Mouse (Mus musculus): ENCODE measurements around the gene Ndufs3. TPM values are rescaled to one million over a fixed set of nuclear protein-coding genes. Genes with fewer than 3 reads are reported as not detected.

Ndufs3 gene
- total and polyA plus RNA-seq, 3 experiments = 133 to 185 (median 182) TPM

- H3K4me2 ChIP-seq (ENCODE audit: insufficient read depth, low read depth, poor library complexity, severe bottlenecking) = no peak overlapping the region
- in situ Hi-C loops (cut with MboI; ENCODE audit: low pct_ligation_motif_present, low pct_unique_long_range_greater_than_20kb, low sequenced_read_pairs) = no loop called here
- no peak for TF ChIP-seq MYC (IDR thresholded peaks at IDR 0.05; ENCODE audit: low read depth, low read length)
- TF ChIP-seq RAD21 (IDR thresholded peaks at IDR 0.05; ENCODE audit: low read depth, low read length) = no peak
- DNase-seq (ENCODE audit: extremely low read depth) = no peak
- H3K36me3 ChIP-seq (replicated peaks in 1 of 2; ENCODE audit: control insufficient read depth in 1 of 2, insufficient read depth in 1 of 2, low read length in 1 of 2) = peaks cover 49 to 85% of the 10 kb centered on the region in 2 experiments
- no peaks in the 10 kb centered on the region for H3K9me3 ChIP-seq (replicated peaks; ENCODE audit: low read length)
- no peak overlapping the region for H3K4me3 ChIP-seq (replicated peaks in 1 of 3; ENCODE audit: low read depth in 2 of 3, low read length in 2 of 3, poor library complexity in 1 of 3)
- no peak overlapping the region for H3K27ac ChIP-seq (ENCODE audit: insufficient read depth, low read depth)
- no peaks in the 10 kb centered on the region for H3K27me3 ChIP-seq (replicated peaks)
- no peak overlapping the region for H3K9ac ChIP-seq (ENCODE audit: insufficient read depth, low read depth)
- dilution Hi-C loops (cut with MboI; ENCODE audit: extremely low pct_ligation_motif_present, extremely low pct_unique_long_range_greater_than_20kb, low sequenced_read_pairs) = no loop called here
- peaks cover 3 to 31% of the 10 kb centered on the region in 2 experiments for H3K4me1 ChIP-seq (ENCODE audit: control insufficient read depth in 1 of 2, insufficient read depth in 2 of 2)
- peaks cover 22% of the 10 kb centered on the region for H3K79me2 ChIP-seq (replicated peaks; ENCODE audit: control insufficient read depth, extremely low read depth, insufficient read depth, poor library complexity, severe bottlenecking)
Measured at GRCm38 (mm10) chr2:90910861-90911260, 6.2 kb upstream of the Ndufs3 start.

GRCm38 (mm10) chr2:90906721-90907120, 2.1 kb upstream of the Ndufs3 start:
- peaks cover 9 to 40% of the 10 kb centered on the region in 2 experiments for H3K4me1 ChIP-seq (ENCODE audit: control insufficient read depth in 1 of 2, insufficient read depth in 2 of 2)
- no peak for DNase-seq (ENCODE audit: extremely low read depth)
- no peak for TF ChIP-seq ZNF384 (IDR thresholded peaks at IDR 0.05; ENCODE audit: low read depth, low read length)
- no peak for TF ChIP-seq ZMIZ1 (IDR thresholded peaks at IDR 0.05; ENCODE audit: low read depth, low read length)
- no peak for TF ChIP-seq MAFK (IDR thresholded peaks at IDR 0.05; ENCODE audit: insufficient replicate concordance, low read length)
- no peak for TF ChIP-seq USF2 (conservative IDR thresholded peaks at IDR 0.05; ENCODE audit: low read depth, low read length)
- TF ChIP-seq MXI1 (IDR thresholded peaks at IDR 0.05; ENCODE audit: low read depth, low read length) = no peak
- no peak for TF ChIP-seq RAD21 (IDR thresholded peaks at IDR 0.05; ENCODE audit: low read depth, low read length)
- TF ChIP-seq UBTF (IDR thresholded peaks at IDR 0.05; ENCODE audit: low read depth, low read length) = no peak
- TF ChIP-seq MAX (IDR thresholded peaks at IDR 0.05; ENCODE audit: low read length) = no peak
- TF ChIP-seq POLR2A (IDR thresholded peaks at IDR 0.05; ENCODE audit: low read depth, low read length) = no peak
- TF ChIP-seq MEF2A (IDR thresholded peaks at IDR 0.05; ENCODE audit: borderline replicate concordance, low read depth, low read length) = no peak
- TF ChIP-seq MYC (IDR thresholded peaks at IDR 0.05; ENCODE audit: low read depth, low read length) = no peak
- TF ChIP-seq KAT2A (IDR thresholded peaks at IDR 0.05; ENCODE audit: insufficient replicate concordance, low read length) = no peak
- no peak for TF ChIP-seq NRF1 (IDR thresholded peaks at IDR 0.05; ENCODE audit: low read depth, low read length)
- TF ChIP-seq JUND (conservative IDR thresholded peaks at IDR 0.05; ENCODE audit: low read depth, low read length) = no peak
- no peak for TF ChIP-seq SMC3 (IDR thresholded peaks at IDR 0.05; ENCODE audit: low read depth, low read length)
- TF ChIP-seq GABPA (IDR thresholded peaks at IDR 0.05; ENCODE audit: insufficient replicate concordance, low read depth, low read length) = no peak
- TF ChIP-seq ETS1 (conservative IDR thresholded peaks at IDR 0.05; ENCODE audit: low read depth, low read length) = no peak
- TF ChIP-seq ZKSCAN1 (IDR thresholded peaks at IDR 0.05; ENCODE audit: borderline replicate concordance, low read depth, low read length) = no peak
- TF ChIP-seq HCFC1 (IDR thresholded peaks at IDR 0.05; ENCODE audit: low read depth, low read length) = no peak
- H3K4me3 ChIP-seq (replicated peaks in 1 of 3; ENCODE audit: low read depth in 2 of 3, low read length in 2 of 3, poor library complexity in 1 of 3) = no peak overlapping the region
- H3K9ac ChIP-seq (ENCODE audit: insufficient read depth, low read depth) = no peak overlapping the region
- H3K79me2 ChIP-seq (replicated peaks; ENCODE audit: control insufficient read depth, extremely low read depth, insufficient read depth, poor library complexity, severe bottlenecking) = peaks cover 32% of the 10 kb centered on the region
- peaks cover 49 to 72% of the 10 kb centered on the region in 2 experiments for H3K36me3 ChIP-seq (replicated peaks in 1 of 2; ENCODE audit: control insufficient read depth in 1 of 2, insufficient read depth in 1 of 2, low read length in 1 of 2)
- H3K27ac ChIP-seq (ENCODE audit: insufficient read depth, low read depth) = no peak overlapping the region
- H3K9me3 ChIP-seq (replicated peaks; ENCODE audit: low read length) = no peaks in the 10 kb centered on the region
- H3K4me2 ChIP-seq (ENCODE audit: insufficient read depth, low read depth, poor library complexity, severe bottlenecking) = no peak overlapping the region
- dilution Hi-C loops (cut with MboI; ENCODE audit: extremely low pct_ligation_motif_present, extremely low pct_unique_long_range_greater_than_20kb, low sequenced_read_pairs) = no loop called here
- H3K27me3 ChIP-seq (replicated peaks) = no peaks in the 10 kb centered on the region
- in situ Hi-C loops (cut with MboI; ENCODE audit: low pct_ligation_motif_present, low pct_unique_long_range_greater_than_20kb, low sequenced_read_pairs) = no loop called here
